Mouse (Mus musculus) olfactory bulb, adult 2 months (tissue): ENCODE data around the gene Car4.

Source experiments
- CTCF ChIP-seq: fragments of 200-500 bp; IDR thresholded peaks from 2 replicates; pipeline ENCODE4 v1.5.1; 2012; ENCODE audit warnings: low read depth, mild to moderate bottlenecking, low read length, moderate library complexity; ENCODE audit not compliant: insufficient read depth
- POLR2A ChIP-seq: fragments of 200-500 bp; IDR thresholded peaks from 2 replicates; pipeline ENCODE4 v1.6.1; 2012; ENCODE audit warnings: mild to moderate bottlenecking, low read depth, low read length, moderate library complexity; ENCODE audit not compliant: insufficient read depth

DNA sequence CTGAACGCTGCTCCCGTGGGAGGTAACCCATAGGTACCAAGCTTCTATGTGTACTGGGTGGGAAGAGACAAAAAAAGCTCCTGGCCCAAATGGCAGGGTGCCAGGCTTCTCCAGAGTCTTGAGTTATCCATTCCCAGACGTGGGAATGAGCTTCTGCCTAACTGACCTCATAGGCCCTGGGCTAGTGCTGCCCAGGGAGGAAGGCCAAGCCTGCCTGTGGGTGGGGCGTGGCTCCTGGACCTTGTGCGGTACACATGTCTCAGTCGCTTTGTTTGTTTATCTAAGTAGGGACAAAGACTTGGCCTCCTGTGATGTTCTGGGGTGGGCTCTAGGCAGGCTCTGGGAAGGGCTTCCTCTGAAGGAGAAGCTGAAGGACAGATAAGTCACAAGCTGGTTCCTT is 11.2 kb downstream of the Car4 start:
- TF ChIP-seq CTCF (no peak), POLR2A (no peak)
